Mouse (Mus musculus) kidney, postnatal 0 days (tissue): ENCODE data around the gene Etfbkmt. TPM values are rescaled to one million over a fixed set of nuclear protein-coding genes. Genes with fewer than 3 reads are reported as not detected.
A peak's percentile ranks its signal among the peaks of the same experiment; 100 is the strongest.
"Not testable (repeated sequence)": the region's sequence is repeated elsewhere in the genome, so short reads cannot be mapped to it uniquely, and the experiment has no call there.

Source experiments
- ATAC-seq: fragments of 200-750 bp; cut with Nextera tagmentation; replicated peaks from 2 replicates; pipeline ENCODE4 v1.8.0; 2017; ENCODE audit warnings: low read depth, moderate number of reproducible peaks, moderate TSS enrichment, moderate library complexity; ENCODE audit not compliant: low FRiP score
- DNase-seq: peaks from one replicate; pipeline ENCODE4 v3.0.0-alpha.2; 2016; ENCODE audit warnings: low spot score
- H3K27ac ChIP-seq: fragments of 300-500 bp; sonication (generic); 2 replicates; pipeline ENCODE4 v1.5.1; 2014; ENCODE audit warnings: mild to moderate bottlenecking
- H3K27me3 ChIP-seq: fragments of 300-500 bp; sonication (generic); 2 replicates; pipeline ENCODE4 v1.6.1; 2014; ENCODE audit warnings: low read length, mixed read lengths; ENCODE audit not compliant: insufficient read depth
- H3K36me3 ChIP-seq: fragments of 300-500 bp; sonication (generic); 2 replicates; pipeline ENCODE4 v1.6.1; 2014; ENCODE audit warnings: low read length, mixed read lengths; ENCODE audit not compliant: insufficient read depth
- H3K4me1 ChIP-seq: fragments of 300-500 bp; sonication (generic); replicated peaks from 2 replicates; pipeline ENCODE4 v1.6.1; 2014; ENCODE audit warnings: antibody characterized with exemption, low read length, mixed read lengths; ENCODE audit not compliant: insufficient read depth
- H3K4me2 ChIP-seq: fragments of 300-500 bp; sonication (generic); 2 replicates; pipeline ENCODE4 v1.6.1; 2014; ENCODE audit warnings: mild to moderate bottlenecking, low read length, moderate library complexity, mixed read lengths
- H3K4me3 ChIP-seq: fragments of 300-500 bp; sonication (generic); replicated peaks from 2 replicates; pipeline ENCODE4 v1.5.1; 2014; ENCODE audit warnings: low read depth, low read length
- H3K9ac ChIP-seq: fragments of 300-500 bp; sonication (generic); 2 replicates; pipeline ENCODE4 v1.6.1; 2014; ENCODE audit warnings: low read depth, low read length
- H3K9me3 ChIP-seq: fragments of 300-500 bp; sonication (generic); replicated peaks from 2 replicates; pipeline ENCODE4 v1.6.1; 2016; ENCODE audit warnings: low read length, inconsistent platforms, mixed read lengths
- CTCF ChIP-seq: IDR thresholded peaks from 2 replicates; pipeline ENCODE4 v1.5.1; 2016; ENCODE audit warnings: antibody characterized with exemption, low read depth, mild to moderate bottlenecking, moderate library complexity
- WGBS: fragments of 180-500 bp; shearing (Covaris S2); extraction: QIAGEN DNeasy Blood & Tissue Kit; methylation state at CpG from one replicate; pipeline ENCODE4 v1.1.7; 2014; 5-methylcytosine and 5-hydroxymethylcytosine counted together
- polyA plus RNA-seq: library from polyadenylated mRNA; unstranded; fragments of >200 nt; fragmentation: Nextera tagmentation; extraction: Ambion mirVana; gene quantifications from 2 replicates; pipeline ENCODE4 v1.2.1, GENCODE M21; 2015

Gene Etfbkmt
- polyA plus RNA-seq, 1 experiment from 2014 or later: 26.0 TPM

DNA sequence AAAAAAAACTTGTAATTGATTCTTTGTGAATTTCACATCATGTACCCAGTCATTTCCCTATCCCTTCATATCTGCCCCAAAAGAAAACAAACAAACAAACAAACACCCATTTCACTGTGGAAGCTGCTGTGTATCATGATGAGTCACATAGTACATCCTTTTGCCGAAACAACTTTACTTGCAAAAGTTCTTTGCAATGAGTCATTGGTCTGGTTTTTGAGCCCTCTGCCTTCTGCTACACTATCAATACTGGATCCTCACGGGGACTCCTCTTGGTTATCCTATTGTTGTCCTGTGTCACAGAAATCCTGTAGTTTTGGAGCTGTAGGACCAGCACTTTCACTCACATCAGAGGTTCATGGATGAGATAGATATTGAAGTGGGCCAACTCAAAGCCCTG, 30.7 kb upstream of the Etfbkmt start:
- Histone ChIP-seq H3K9ac (no peak overlapping the region), H3K4me3 (no peak overlapping the region), H3K27me3 (no peaks in the 10 kb centered on the region), H3K9me3 (no peaks in the 10 kb centered on the region), H3K27ac (no peak overlapping the region), H3K36me3 (no peaks in the 10 kb centered on the region), H3K4me1 (no peaks in the 10 kb centered on the region), H3K4me2 (no peak overlapping the region)
- no peak for TF ChIP-seq CTCF
- ATAC-seq (no peak), DNase-seq (no peak)
- WGBS: 78% methylated on average over 2 of the region's 2 CpGs

DNA sequence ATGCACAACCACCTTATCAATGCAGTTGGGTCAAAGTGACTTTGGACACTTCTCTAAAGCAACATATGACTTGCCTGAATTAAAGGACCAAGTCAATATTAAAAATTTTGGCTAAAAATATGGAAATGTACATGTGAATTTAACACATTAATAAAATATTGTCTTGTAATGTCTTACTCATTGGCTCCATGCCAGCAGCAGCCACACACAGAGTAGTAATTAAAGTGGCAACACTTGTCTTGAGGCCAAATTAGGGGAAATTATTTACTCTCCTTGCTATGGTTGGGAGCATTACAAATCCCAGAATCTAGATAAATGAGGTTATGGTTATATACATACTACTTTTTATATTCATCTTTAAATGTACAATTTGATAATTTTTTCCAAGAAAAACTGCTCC, 22.7 kb upstream of the Etfbkmt start:
- H3K4me2 ChIP-seq: no peak overlapping the region
- H3K27ac ChIP-seq: no peak overlapping the region
- ATAC-seq: no peak
- no peaks in the 10 kb centered on the region for H3K36me3 ChIP-seq
- no peak for DNase-seq
- no peaks in the 10 kb centered on the region for H3K27me3 ChIP-seq
- no peaks in the 10 kb centered on the region for H3K9me3 ChIP-seq
- no peak overlapping the region for H3K9ac ChIP-seq
- H3K4me1 ChIP-seq: no peaks in the 10 kb centered on the region
- no peak for TF ChIP-seq CTCF
- no peak overlapping the region for H3K4me3 ChIP-seq

DNA sequence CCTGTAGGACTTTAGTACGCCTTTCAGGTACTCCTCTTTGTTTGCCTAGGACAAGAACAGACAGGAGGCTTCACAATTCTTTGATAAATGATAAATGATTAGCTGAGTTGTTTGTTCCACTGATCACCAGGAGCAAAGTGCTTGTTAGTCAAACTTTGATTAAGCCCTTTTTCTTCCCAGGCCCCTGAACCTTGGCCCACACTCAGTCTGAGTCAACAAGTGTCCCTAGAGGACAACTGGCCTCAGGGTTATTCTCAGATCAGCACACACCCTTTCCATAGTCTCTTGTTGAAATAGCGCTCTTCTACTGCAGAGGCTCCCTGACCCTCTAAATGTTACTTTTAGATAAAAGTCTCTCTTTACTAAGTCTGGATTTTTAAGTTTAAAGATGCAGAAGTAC, 20.7 kb upstream of the Etfbkmt start:
- H3K4me3 ChIP-seq: no peak overlapping the region
- no peaks in the 10 kb centered on the region for H3K9me3 ChIP-seq
- H3K36me3 ChIP-seq: no peaks in the 10 kb centered on the region
- no peak for TF ChIP-seq CTCF
- no peak overlapping the region for H3K27ac ChIP-seq
- H3K4me2 ChIP-seq: no peak overlapping the region
- ATAC-seq (peak; percentile 63; the same call in 1 of the 2 replicates), DNase-seq (peak; percentile 54)
- 64% methylated on average over 2 of the region's 2 CpGs for WGBS
- H3K9ac ChIP-seq: no peak overlapping the region
- H3K27me3 ChIP-seq: no peaks in the 10 kb centered on the region
- H3K4me1 ChIP-seq: no peaks in the 10 kb centered on the region

DNA sequence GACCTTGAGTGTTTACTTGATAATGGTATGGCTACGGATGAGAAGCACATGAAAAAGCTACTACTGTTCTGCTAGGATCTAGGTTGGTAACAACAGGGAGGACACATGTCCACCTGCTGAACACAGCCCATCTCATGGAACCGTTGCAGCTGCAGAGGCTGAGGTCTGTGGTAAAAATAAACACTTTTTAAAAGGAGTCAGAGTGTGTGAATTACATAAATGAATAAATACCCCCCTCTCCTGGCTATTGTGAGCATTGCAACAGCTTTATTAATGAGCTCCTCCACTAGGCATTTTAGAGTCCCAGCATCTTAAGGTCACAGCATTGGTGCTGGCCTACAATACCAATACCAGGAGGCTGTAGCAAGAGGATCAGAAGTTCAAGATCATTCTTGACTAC, 19.8 kb upstream of the Etfbkmt start:
- H3K27ac ChIP-seq: no peak overlapping the region
- 25% methylated on average over 2 of the region's 2 CpGs for WGBS
- H3K9ac ChIP-seq: no peak overlapping the region
- no peak overlapping the region for H3K4me2 ChIP-seq
- ATAC-seq (peak; percentile 66), DNase-seq (peak; percentile 91)
- peak; percentile 89 for TF ChIP-seq CTCF
- no peaks in the 10 kb centered on the region for H3K9me3 ChIP-seq
- H3K36me3 ChIP-seq: no peaks in the 10 kb centered on the region
- no peaks in the 10 kb centered on the region for H3K4me1 ChIP-seq
- no peak overlapping the region for H3K4me3 ChIP-seq
- no peaks in the 10 kb centered on the region for H3K27me3 ChIP-seq

DNA sequence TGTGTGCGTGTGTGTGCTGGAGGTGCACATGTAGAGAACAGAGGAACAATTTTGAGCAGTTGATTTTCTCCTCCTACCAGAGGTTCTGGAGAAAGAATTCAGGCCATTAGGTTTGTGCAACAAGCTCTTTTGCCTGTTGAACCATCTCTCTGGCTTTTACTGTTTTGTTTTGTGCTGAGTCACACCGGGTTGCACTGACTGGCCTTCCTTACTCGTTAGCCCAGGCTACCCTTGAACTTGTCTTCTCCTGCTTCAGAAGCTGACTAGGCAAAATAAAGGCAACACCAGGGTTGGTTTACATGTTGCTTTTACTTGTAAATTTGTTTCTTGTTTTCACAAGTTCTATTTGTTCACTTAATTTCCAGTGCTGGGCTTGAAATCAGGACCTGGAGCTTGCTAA, 16.6 kb upstream of the Etfbkmt start:
- no peaks in the 10 kb centered on the region for H3K9me3 ChIP-seq
- no peak overlapping the region for H3K4me3 ChIP-seq
- H3K4me1 ChIP-seq: no peaks in the 10 kb centered on the region
- ATAC-seq (no peak), DNase-seq (no peak)
- no peak overlapping the region for H3K4me2 ChIP-seq
- no peak overlapping the region for H3K27ac ChIP-seq
- no peak for TF ChIP-seq CTCF
- H3K36me3 ChIP-seq: no peaks in the 10 kb centered on the region
- no peak overlapping the region for H3K9ac ChIP-seq
- 72% methylated on average over 3 of the region's 3 CpGs for WGBS
- no peaks in the 10 kb centered on the region for H3K27me3 ChIP-seq

DNA sequence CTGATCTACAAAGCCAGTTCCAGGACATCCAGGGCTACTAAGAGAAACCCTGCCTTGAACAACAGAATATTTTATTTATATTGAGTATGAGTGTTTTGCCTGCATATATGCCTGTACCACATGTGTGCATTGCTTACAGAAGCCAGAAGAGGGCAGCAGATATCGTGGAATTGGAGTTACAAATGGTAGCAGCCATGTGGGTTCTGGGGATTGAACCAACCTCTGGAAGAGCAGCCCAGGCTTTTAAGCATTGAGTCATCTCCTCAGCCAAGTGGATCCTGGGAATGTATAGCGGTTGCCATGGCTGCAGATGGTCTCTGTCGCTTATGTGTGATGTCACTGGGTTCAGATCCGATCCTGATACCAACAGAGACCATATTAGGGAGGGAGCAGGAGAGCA, 13.0 kb upstream of the Etfbkmt start:
- no peak for ATAC-seq
- Histone ChIP-seq H3K36me3 (no peaks in the 10 kb centered on the region), H3K9ac (no peak overlapping the region), H3K27me3 (no peaks in the 10 kb centered on the region), H3K4me3 (no peak overlapping the region), H3K4me1 (no peaks in the 10 kb centered on the region), H3K27ac (no peak overlapping the region), H3K9me3 (no peaks in the 10 kb centered on the region), H3K4me2 (no peak overlapping the region)
- 78% methylated on average over 4 of the region's 4 CpGs for WGBS
- TF ChIP-seq CTCF: peak; percentile 59
- DNase-seq: no peak

DNA sequence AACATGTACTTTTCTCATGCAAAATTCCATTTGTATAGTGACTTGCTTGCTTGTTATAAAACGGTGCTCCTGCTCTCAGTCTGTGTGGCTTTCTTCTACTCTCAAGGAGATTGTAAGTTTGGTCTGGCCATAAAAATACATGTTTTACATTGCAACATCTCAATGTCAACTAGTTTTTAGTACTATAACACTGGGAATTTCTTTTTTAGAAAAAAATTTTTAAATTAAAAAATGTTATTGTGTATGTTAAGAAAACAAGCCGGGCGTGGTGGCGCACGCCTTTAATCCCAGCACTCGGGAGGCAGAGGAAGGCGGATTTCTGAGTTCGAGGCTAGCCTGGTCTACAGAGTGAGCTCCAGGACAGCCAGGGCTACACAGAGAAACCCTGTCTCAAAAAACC, 9.8 kb upstream of the Etfbkmt start, which contains the start of gene Gm10203:
Gm10203 (plus strand) TSS at position 301 of the 400 bp plus-strand sequence.
- WGBS: 92% methylated on average over 8 of the region's 8 CpGs
- H3K4me3 ChIP-seq, DNase-seq, H3K36me3 ChIP-seq, H3K9me3 ChIP-seq, H3K9ac ChIP-seq, H3K27ac ChIP-seq, ATAC-seq, H3K27me3 ChIP-seq, H3K4me1 ChIP-seq, H3K4me2 ChIP-seq: not testable (repeated sequence)
